Mouse (Mus musculus): ENCODE measurements around the gene Slco3a1.
A peak's percentile ranks its signal among the peaks of the same experiment; 100 is the strongest.

Slco3a1 gene

GRCm38 (mm10) chr7:74485669-74486068 lies 68.9 kb downstream of the Slco3a1 start:
- no peak for DNase-seq

DNA sequence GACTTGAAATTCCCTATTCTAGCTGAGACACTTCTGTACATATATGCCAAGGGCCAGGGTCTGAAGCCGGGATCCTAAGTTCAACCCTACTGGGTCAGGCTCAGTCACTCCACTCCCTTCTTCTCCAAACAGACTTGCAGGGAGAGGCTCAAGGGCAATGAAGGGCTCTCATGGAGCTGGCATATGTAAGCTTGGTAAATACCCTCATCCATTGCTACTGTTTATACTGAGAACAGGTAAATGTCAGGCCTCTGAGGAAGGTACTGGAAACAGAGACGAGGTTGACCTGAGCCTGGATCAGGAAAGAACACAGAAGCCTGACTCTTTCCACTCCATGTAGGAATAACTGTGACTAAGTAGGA lies 70.6 kb downstream of the Slco3a1 start:
- DNase-seq, result no peak

DNA sequence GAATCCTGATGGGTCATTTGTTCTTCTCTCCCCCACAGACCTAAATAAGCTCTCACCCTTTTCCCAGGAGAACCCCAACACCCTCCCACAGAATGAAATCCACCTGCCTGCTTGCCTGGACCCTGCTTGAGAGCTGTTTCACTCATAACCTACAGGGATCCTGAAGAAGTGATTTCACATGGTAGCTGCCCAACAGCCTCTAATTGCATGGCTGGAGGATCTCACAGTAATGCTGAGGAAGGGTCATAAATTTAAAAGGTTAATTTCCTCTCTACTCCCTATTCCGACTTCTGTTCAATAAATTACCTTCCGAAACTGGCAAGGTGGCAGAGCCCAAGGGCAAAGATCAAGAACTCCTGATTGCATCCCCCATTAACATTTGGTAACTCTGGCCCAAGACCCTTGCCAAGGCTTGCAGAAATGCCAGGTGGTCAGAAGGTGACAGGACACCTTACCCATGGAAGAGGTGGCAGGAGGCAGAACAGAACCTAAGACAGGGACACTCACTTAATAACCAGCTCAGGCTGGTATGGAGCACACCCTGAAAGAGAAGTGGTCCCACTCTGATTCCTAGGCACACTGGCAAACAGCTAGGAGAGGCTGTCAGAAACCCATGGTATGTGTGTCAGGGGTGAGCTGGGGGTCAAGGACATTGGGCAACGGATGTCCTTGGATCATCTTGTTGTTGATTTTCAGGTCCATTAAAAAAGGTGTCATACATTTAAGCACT lies 71.1 kb downstream of the Slco3a1 start:
- peak in 1 of 2 experiments; percentile 24 for DNase-seq

DNA sequence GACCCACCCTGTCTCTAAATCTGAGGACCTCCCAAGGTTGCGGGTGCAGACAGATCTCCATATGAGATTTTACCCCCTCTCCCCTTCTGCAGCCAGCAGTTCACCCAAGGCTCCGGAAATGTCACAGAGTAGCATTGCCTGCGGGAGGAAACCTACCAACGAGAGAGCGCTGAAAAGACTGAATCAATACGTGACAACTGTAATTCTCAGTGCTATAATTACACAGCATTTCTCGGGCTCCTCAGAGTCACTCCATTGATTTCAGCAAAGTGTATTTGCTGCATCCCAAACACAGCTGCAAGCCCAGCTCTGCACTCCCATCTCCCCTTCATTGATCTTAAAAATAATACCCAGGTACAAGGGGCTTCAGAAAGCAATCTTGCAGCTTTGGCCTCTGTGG lies 82.8 kb downstream of the Slco3a1 start:
- no peak for DNase-seq

DNA sequence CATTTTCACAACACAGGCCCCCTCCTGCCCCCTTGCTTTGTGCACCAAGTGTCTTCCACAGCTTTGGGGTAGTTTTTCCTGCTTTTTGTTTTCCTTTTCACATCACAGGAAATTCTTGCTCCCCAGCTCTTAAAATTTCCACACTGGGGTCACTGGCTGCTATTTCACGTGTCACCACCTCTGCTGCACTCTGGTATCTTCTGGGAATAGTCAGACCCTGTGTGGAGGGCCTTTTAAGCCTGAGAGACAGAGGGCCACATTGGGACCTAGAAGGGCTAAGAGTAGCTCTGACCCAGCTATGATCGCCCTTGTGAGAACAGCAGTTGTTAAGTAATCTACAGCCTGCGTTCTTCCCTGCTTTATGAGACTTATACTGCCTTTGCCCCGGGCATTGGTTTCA lies 87.7 kb downstream of the Slco3a1 start:
- DNase-seq, result no peak

- DNase-seq, result peak in 1 of 2 experiments; percentile 5
Measured at GRCm38 (mm10) chr7:74464638-74465037, 89.9 kb downstream of the Slco3a1 start.

DNA sequence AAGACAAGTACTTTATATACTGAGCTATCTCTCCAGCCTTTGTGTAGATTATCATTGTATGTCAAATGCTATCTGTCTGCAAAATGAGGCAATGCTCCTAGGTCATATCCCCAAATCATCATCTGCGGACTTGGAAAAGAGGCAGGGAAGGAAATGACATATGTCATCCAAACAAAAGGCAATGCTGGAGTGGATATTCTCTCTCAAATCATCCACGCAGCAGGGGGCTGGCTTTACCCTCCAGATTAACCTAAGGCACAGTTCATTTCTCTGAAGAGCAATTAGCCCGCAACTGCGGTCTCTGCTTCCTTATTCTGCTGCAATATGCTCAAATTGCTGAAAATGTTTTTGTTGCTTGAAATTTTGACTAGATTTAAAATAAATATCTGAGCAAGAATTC lies 92.1 kb downstream of the Slco3a1 start:
- DNase-seq, result peak; percentile 56 to 74

DNA sequence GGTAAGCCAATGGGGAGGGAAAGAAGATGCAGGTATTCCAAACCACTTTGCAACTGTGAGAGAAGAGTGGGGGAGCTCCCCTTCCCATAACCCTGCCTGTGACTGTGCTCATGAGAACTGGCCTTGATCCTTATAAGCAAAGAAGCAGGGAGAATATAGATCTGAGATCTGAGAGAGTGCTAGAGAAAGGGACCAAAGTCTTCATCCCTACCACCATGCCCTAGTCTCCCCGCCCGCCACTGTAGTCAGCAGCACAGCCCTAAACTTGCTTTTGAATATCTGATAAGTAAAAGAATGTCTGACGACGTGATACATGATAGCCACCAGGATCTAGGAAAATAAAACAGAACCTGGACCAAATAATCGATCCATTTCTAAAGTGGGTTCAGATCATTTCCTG lies 92.8 kb downstream of the Slco3a1 start:
- DNase-seq, result no peak

GRCm38 (mm10) chr7:74461146-74461545 lies 93.4 kb downstream of the Slco3a1 start:
- DNase-seq, result no peak

DNA sequence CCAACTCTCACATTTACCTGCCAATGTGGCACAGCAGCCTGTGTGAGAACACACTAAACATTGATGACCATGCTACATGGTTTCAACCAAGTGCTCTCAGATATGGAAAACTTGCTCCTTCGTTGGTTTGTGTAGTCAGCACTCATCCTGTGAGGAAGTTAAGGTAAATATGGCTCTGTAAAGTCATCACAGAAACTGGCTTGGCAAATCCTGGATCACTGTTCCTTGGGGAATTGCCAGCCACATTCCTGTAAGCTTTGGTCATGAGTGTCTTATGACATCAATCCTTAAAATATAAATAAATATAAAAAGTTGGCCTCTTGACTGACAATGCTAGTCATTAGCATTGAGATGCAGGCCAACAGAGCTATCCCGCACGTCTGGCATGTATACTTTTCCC lies 94.8 kb downstream of the Slco3a1 start:
- no peak for DNase-seq

- peak; percentile 16 to 28 for DNase-seq
Measured at GRCm38 (mm10) chr7:74459277-74459676, 95.3 kb downstream of the Slco3a1 start.

DNA sequence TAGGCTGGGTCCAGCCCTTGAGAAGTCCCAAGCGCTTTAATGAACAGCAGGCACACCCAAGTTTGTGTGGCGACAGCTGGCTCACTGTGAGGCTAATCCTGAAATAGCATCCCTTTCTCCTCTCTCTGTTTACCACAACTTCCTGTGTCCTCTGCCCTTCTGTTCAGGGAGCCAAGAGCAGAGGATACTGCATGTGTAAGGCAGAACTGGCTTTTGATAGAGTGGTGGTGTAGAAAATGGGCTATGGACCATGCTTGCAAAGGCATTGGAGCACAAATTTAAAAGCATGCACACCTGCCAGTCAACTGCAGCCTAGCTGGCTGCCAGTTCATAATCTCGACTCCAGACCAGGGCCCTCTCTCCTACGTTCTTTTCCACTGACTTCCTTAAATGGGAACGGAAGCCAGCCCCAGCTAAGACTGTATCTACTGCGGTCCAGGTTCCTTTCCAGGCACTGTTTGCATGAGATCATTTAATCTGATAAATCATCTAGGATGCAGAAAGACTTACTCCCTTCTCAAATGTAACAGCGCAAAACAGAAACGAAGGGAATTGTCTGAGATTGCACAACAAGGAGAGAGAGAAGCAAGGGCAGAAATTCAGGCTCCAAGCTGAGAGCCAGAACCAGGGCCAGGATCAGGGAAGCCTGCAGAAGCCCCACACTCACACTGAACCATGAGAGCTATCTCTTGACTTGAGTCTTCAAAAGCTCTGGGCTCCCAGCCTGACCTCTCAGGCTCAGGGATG lies 95.9 kb downstream of the Slco3a1 start:
- peak; percentile 13 to 20 for DNase-seq

- peak; percentile 66 to 77 for DNase-seq
Measured at GRCm38 (mm10) chr7:74457347-74457975, 97.1 kb downstream of the Slco3a1 start.

- no peak for DNase-seq
Measured at GRCm38 (mm10) chr7:74456781-74457180, 97.8 kb downstream of the Slco3a1 start.

DNA sequence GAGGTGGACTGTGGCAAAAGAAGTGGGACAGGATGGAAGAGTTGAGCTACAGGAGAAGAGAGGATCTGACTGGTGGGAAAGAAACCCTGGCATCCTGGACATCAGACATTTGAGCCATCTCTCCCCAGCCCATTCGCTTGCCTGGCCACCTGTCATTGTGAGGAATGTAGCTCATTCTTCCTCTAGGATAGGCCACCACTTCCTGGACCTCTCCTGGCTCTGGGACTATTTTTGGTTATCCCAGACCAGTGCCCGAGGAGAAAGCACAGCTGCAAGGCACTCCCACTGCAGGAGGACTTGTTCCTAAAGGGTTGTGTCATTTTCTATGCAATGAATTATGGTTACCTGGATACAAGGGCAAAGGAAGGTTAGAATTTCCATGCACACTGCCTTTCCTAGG lies 103.5 kb downstream of the Slco3a1 start:
- DNase-seq, result no peak

- no peak for DNase-seq
Measured at GRCm38 (mm10) chr7:74449802-74450201, 104.8 kb downstream of the Slco3a1 start.

GRCm38 (mm10) chr7:74447781-74448180 lies 106.8 kb downstream of the Slco3a1 start:
- no peak for DNase-seq

DNA sequence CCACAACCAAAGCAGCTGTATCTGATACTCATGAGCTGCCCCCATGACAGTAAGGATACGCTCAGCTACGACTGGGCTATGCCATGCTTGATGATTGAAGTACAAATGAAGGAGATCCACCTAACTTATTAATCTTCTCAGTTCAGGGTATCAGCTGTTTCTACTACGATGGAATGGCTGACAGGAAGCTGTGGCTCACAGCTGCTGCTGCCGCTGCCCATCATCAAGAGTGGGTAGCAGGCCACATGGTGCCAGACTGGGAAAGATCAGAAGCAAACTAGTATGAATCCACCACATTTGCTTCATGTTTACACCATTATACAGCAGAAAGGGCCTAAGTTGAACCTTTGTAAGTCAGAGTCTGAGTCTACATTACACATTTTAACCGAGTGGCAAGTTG lies 109.4 kb downstream of the Slco3a1 start:
- no peak for DNase-seq

GRCm38 (mm10) chr7:74442380-74442779 lies 112.2 kb downstream of the Slco3a1 start:
- DNase-seq, result no peak

DNA sequence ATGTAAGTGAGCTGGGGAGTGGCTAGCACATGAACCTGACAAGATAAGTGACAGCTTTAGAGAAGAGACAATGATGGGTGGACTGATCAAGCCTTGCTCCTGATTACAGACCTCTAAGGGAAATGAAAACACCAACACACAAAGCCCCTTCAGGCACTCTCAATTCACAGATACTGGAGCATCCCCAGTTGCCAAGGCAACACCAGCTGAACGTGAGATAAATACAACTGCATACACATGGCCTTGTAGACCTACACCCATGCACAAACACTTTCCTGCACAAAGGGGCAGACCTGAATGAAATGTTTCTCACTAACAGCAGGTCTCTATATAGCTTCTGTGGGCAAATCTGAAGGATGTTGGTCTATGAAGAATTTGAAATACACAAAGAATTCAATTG lies 117.0 kb downstream of the Slco3a1 start:
- DNase-seq, result no peak

- no peak for DNase-seq
Measured at GRCm38 (mm10) chr7:74436642-74437041, 117.9 kb downstream of the Slco3a1 start.

DNA sequence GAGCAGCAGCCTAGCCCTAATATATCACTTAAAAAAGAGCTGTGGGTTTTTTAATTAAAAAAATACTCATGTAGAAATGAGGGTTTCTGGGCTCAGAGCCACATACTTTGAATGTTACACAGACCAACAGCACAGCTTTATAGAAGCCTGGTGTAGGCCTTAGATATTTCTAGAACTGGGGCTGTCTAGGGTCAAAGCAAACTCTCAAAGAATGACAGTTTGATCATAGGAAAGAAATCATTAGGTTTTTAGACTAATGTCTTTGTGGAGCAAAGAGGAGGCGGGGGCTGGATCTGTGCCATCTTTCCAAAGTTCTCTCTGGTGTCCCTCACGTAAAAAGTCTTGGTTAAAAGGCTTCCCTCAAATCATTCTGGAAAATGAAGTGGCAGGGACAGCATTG lies 121.6 kb downstream of the Slco3a1 start:
- DNase-seq, result no peak

- DNase-seq, result peak in 1 of 2 experiments; percentile 28
Measured at GRCm38 (mm10) chr7:74429252-74429651, 125.3 kb downstream of the Slco3a1 start.

DNA sequence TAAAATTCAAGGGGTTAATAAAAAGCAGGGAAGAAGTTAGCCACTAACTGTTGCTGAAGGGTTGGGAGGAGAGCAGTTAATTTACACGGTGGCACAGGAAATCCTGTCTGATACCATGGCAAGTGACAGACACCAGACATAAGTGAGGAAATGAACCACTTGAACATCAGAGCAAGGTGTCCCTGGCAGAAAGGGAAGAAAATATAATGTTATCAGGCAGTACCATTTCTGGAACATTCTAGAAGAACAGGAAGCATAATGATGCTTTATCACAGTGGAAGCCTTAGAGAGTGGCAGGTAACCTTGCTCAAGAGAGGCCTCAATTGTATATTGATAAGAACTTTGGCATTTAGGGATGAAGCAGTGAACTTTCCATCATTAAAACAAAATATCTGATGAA lies 127.4 kb downstream of the Slco3a1 start:
- DNase-seq, result no peak
